Mouse (Mus musculus): ENCODE results near the gene Kcnd3. TPM values are rescaled to one million over a fixed set of nuclear protein-coding genes. Genes with fewer than 3 reads are reported as not detected.
A peak's percentile ranks its signal among the peaks of the same experiment; 100 is the strongest.

The Kcnd3 gene
- polyA plus RNA-seq (2015; fragmentation: Nextera tagmentation; extraction: Ambion mirVana), result 8.2 and 8.4 TPM in 2 replicates

DNA sequence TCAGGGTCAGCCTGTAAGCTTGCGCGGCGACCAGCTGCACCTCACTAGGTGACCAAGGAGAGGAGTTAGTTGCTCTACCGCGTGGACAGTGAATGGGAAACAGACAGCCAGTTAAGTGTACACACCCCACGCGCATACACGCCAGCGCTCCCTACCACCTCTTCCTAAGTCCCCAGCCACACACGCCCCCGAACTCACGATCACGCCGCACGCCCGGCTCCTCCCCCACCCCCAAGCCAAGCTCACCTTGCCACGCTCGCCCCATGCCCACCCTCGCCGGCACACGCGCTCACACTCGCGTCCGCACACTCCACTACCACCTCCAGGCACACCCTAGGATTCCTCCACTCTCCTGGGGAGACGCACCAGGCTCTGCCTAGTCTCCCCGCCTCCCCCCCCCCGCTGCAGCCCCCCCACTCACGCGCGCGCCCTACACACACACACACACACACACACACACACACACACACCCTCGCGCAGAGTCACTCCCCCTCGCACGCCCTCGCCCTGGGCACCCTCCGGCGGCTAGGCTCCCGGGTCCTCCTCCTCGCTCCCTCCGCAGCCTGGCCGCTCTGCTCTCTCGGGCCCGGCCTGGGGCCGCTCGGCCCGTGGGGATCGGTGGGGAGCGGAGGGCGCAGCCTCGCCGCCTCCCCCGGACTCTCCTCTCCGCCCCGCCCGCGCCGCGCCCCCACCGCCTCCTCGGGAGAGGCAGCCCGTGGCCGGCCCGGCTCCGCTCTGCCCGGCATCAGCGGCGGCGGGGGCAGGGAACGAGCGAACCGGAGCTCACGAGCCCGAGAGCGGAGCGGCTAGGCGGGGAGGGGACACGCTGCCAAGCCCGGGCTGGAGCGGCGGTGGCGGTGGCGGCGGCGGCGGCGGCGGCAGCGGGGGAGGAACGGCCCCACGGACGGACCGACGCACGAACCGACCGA, at the start of gene Kcnd3:
TSS of gene Kcnd3 (plus strand) at position 704 of the 929 bp plus-strand sequence.
- peak within 1 kb of the TSS; percentile 88 for H3K9ac ChIP-seq (replicated peaks)
- H3K4me2 ChIP-seq (replicated peaks), result peak within 1 kb of the TSS; percentile 84
- no peaks in the 10 kb centered on the region for H3K36me3 ChIP-seq
- H3K9me3 ChIP-seq, result no peaks in the 10 kb centered on the region
- peak within 1 kb of the TSS; percentile 76 for H3K4me3 ChIP-seq
- WGBS, result under 1% methylated on average over 72 of the region's 98 CpGs
- H3K27me3 ChIP-seq, result no peaks in the 10 kb centered on the region
- peaks cover 40% of the 10 kb centered on the region for H3K4me1 ChIP-seq
- peak; percentile 81 for ATAC-seq (replicated peaks)
- H3K27ac ChIP-seq (replicated peaks), result peak within 1 kb of the TSS; percentile 80

DNA sequence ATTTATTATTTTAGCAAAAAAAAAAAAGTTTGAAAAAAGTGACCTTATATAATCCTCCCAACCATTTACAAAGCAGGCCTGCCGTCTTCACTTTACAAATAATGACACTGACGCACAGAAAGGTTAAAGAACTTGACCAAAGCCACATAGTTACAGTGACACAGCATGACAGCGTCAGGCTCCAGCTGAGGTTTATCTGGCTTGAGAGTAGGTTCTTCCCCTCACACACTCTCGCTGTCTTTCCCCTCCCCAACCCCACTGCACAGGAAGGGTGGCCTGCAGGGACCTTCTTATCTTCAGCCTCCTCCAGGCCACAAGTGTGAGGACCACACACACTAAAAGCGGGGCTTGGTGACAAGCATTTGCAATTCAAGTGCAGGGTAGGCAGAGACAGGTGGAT, 49.5 kb upstream of the Kcnd3 start:
- Histone ChIP-seq H3K27me3 (no peaks in the 10 kb centered on the region), H3K36me3 (no peaks in the 10 kb centered on the region), H3K9me3 (no peaks in the 10 kb centered on the region), H3K9ac (replicated peaks) (no peak overlapping the region), H3K4me2 (replicated peaks) (no peak overlapping the region), H3K4me1 (peaks cover 24% of the 10 kb centered on the region), H3K27ac (replicated peaks) (no peak overlapping the region), H3K4me3 (no peak overlapping the region)
- WGBS, result 83% methylated on average over 5 of the region's 5 CpGs
- ATAC-seq (replicated peaks), result no peak

DNA sequence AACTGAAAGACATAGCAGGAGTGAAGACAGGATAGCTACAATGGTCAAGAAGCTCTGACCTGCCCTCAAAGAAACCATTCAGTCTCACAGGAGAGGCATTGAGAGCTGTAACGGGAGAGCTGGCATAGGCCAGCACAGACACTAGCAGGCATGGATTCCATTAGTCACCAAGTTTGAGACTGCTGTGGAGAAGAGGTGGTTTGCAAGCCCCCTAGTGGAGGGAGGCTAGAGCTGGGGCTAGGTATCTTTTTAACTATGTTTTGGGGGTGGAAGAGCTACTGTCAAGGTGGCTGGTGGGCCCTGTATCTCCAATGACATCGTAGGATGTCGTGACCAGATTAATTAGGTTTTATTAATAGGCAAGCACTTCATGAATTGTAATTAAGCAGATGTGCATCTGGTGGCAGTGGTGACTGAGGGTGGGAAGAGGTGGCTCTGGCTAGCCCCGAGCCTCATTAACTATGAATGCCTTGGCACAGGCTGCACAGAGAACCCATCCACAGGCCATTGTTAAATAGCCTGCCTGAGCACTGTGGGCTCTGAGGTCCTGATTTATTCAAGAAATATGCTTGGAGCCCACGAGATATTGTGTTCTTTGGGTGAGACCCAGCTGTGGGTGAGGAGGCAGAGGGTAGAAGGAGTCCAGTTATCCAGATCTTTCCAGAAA, 48.6 kb upstream of the Kcnd3 start:
- H3K4me2 ChIP-seq (replicated peaks), result no peak overlapping the region
- H3K27me3 ChIP-seq, result no peaks in the 10 kb centered on the region
- 18% methylated on average over 5 of the region's 5 CpGs for WGBS
- H3K27ac ChIP-seq (replicated peaks), result no peak overlapping the region
- H3K4me3 ChIP-seq, result no peak overlapping the region
- peaks cover 32% of the 10 kb centered on the region for H3K4me1 ChIP-seq
- no peaks in the 10 kb centered on the region for H3K9me3 ChIP-seq
- peak; percentile 81 for ATAC-seq (replicated peaks)
- H3K9ac ChIP-seq (replicated peaks), result no peak overlapping the region
- H3K36me3 ChIP-seq, result no peaks in the 10 kb centered on the region

DNA sequence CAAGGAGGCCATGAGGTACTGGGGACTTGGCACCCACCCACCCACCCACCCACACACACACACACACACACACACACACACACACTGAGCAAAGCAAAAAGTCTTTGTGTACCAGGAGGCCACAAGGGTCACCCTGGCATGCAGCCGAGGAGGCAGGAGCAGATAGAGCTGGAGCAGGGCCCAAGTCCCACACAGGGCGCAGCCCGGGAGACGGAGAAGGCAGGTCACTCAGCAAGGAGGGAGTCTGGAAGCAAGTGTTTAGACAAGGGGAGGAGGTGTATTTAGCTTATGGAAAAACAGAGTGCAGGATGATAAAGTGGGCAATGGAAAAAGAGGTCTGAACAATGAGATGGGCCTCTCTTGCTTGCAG, 48.1 kb upstream of the Kcnd3 start:
- no peaks in the 10 kb centered on the region for H3K27me3 ChIP-seq
- 21% methylated on average over 4 of the region's 4 CpGs for WGBS

DNA sequence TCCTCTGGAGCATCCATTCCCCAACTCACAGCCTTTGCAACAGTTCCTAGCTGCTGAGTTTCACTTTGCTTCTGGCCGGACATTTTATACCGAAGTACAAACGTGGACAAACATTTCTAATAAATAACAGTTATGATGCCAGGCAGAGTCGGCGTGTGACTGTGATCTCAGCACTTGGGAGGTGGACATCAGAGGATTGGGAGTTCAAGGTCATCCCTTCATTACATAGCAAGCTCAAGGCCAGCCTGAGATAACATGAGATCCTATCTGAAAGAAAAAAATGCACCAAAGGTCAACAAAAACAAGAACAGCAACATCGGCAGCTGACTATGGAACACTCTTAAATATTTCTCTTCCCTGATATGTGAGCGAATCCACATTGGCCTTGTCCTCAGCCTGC, 46.6 kb upstream of the Kcnd3 start:
- Histone ChIP-seq H3K4me3 (no peak overlapping the region), H3K9ac (replicated peaks) (no peak overlapping the region), H3K4me2 (replicated peaks) (no peak overlapping the region), H3K27ac (replicated peaks) (no peak overlapping the region), H3K27me3 (no peaks in the 10 kb centered on the region), H3K9me3 (no peaks in the 10 kb centered on the region), H3K36me3 (no peaks in the 10 kb centered on the region), H3K4me1 (peaks cover 33% of the 10 kb centered on the region)
- ATAC-seq (replicated peaks), result no peak
- 79% methylated on average over 7 of the region's 7 CpGs for WGBS

More for the DNA sequence above, 48.1 kb upstream of the Kcnd3 start:
- peak; percentile 44 for ATAC-seq (replicated peaks)
- Histone ChIP-seq H3K36me3 (no peaks in the 10 kb centered on the region), H3K9me3 (no peaks in the 10 kb centered on the region), H3K4me1 (peaks cover 33% of the 10 kb centered on the region), H3K4me3 (no peak overlapping the region), H3K4me2 (replicated peaks) (no peak overlapping the region), H3K9ac (replicated peaks) (no peak overlapping the region), H3K27ac (replicated peaks) (no peak overlapping the region)

DNA sequence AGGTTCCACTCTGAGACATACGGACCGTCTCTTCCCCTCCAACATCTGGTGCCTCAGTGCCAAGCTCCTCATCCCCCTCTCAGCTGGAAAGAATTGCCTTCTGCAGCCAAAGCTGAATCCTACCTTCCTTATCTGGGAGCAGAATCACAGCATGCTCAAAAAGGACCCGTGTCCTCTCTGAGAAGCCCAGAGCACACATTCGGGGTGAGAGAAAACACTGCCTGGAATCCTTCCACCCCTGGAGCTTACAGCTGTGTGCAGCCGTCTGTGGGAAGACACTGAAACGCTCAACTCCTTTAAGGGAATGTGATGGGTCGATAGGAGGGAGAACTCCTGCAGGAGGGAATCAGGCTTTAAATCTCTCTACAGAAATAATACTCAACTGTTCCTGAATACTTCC, 46.1 kb upstream of the Kcnd3 start:
- no peaks in the 10 kb centered on the region for H3K27me3 ChIP-seq
- H3K27ac ChIP-seq (replicated peaks), result no peak overlapping the region
- H3K36me3 ChIP-seq, result no peaks in the 10 kb centered on the region
- H3K9me3 ChIP-seq, result no peaks in the 10 kb centered on the region
- H3K4me1 ChIP-seq, result peaks cover 33% of the 10 kb centered on the region
- H3K4me2 ChIP-seq (replicated peaks), result no peak overlapping the region
- no peak overlapping the region for H3K9ac ChIP-seq (replicated peaks)
- H3K4me3 ChIP-seq, result no peak overlapping the region
- no peak for ATAC-seq (replicated peaks)
- 55% methylated on average over 7 of the region's 7 CpGs for WGBS

DNA sequence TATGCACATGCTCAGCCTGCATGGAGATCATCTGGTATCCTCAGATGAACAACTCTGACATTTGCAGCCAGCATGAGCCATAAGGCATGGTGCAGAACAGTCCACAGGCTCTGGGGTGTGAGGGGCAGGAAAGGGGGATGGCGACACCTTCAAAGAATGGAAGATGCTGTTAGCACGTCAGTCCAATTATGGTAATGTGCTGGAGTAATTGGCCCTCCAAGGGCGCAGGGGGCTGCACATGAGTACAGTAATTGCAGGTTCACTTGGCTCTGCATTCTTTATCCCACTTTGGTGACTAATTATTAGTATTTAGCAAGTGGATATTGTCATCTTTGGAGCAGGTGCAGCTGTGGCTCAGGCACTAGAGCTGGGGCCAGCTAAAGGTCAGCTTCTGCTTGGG, 43.9 kb upstream of the Kcnd3 start:
- ATAC-seq (replicated peaks), result peak; percentile 81
- Histone ChIP-seq H3K4me1 (peaks cover 33% of the 10 kb centered on the region), H3K4me3 (no peak overlapping the region), H3K27me3 (no peaks in the 10 kb centered on the region), H3K4me2 (replicated peaks) (no peak overlapping the region), H3K36me3 (no peaks in the 10 kb centered on the region), H3K9me3 (no peaks in the 10 kb centered on the region), H3K9ac (replicated peaks) (no peak overlapping the region), H3K27ac (replicated peaks) (no peak overlapping the region)
- 2% methylated on average over 3 of the region's 3 CpGs for WGBS

DNA sequence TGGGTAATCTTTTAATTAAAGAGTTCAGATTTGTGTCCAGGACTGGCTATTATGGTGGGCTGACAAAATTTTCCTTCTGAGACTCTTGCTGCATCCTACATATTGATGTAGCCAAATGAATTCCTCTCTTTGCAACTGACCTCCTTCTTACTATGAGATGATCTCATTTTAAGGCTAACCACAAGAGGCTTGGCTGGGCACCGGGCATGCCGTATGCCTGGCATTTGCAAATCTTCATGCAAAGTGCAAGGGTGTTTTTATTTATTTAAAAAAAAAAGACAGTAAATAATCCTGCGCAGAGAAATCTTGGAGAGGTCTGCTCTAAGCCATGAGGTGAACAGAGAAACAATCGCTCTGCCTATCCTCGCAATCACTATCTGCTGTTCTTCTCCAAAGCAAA, 41.3 kb upstream of the Kcnd3 start:
- Histone ChIP-seq H3K4me1 (peaks cover 18% of the 10 kb centered on the region), H3K9ac (replicated peaks) (no peak overlapping the region), H3K27me3 (no peaks in the 10 kb centered on the region), H3K9me3 (no peaks in the 10 kb centered on the region), H3K27ac (replicated peaks) (no peak overlapping the region), H3K36me3 (no peaks in the 10 kb centered on the region), H3K4me2 (replicated peaks) (no peak overlapping the region), H3K4me3 (no peak overlapping the region)
- WGBS, result over 99% methylated on average over 5 of the region's 5 CpGs
- no peak for ATAC-seq (replicated peaks)

DNA sequence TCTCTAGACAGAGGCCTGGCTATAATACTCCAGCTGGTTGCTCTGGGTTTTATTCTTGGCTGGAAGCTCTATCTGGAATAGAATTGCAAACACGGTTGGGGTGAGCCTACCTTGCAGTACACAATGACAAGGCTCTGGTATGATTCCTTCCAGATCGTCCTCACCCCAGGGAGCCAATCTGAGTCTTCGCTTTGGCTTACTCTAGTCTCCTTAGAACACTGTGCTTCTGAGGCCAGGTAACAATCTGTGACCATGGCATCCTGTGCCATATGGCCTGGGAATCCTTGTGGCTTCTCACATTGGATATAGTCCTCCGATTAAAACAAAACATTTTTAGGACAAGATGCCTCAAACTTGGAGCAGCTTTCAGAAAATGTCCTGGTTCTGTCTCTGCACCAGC, 40.4 kb upstream of the Kcnd3 start:
- no peak overlapping the region for H3K4me2 ChIP-seq (replicated peaks)
- no peak for ATAC-seq (replicated peaks)
- no peaks in the 10 kb centered on the region for H3K27me3 ChIP-seq
- no peak overlapping the region for H3K27ac ChIP-seq (replicated peaks)
- no peaks in the 10 kb centered on the region for H3K9me3 ChIP-seq
- no peak overlapping the region for H3K4me3 ChIP-seq
- H3K4me1 ChIP-seq, result peaks cover 16% of the 10 kb centered on the region
- H3K9ac ChIP-seq (replicated peaks), result no peak overlapping the region
- no peaks in the 10 kb centered on the region for H3K36me3 ChIP-seq
- WGBS, result 76% methylated on average over 4 of the region's 4 CpGs

DNA sequence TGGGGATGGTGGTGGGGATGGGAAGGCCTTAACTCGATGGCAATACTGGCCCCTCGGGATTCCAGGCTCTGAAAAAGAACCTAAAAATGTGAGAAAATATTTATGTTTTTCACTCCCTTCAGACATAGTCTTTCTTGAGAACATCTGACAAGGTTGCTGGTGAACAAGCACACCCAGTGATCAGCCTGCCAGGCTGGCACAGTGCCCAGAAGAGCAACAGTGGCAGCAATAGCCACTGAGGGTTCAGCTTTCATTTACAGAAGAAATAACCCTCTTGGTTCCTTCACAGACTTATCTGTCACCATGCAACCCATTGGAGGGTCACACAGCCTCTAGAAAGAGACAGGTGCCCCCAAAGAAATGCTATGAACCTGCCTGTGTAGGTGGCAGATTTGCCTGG, 39.9 kb upstream of the Kcnd3 start:
- Histone ChIP-seq H3K9ac (replicated peaks) (no peak overlapping the region), H3K27me3 (no peaks in the 10 kb centered on the region), H3K4me2 (replicated peaks) (no peak overlapping the region), H3K4me3 (no peak overlapping the region), H3K9me3 (no peaks in the 10 kb centered on the region), H3K27ac (replicated peaks) (no peak overlapping the region), H3K4me1 (peaks cover 14% of the 10 kb centered on the region), H3K36me3 (no peaks in the 10 kb centered on the region)
- ATAC-seq (replicated peaks), result no peak
- 76% methylated on average over 2 of the region's 2 CpGs for WGBS

DNA sequence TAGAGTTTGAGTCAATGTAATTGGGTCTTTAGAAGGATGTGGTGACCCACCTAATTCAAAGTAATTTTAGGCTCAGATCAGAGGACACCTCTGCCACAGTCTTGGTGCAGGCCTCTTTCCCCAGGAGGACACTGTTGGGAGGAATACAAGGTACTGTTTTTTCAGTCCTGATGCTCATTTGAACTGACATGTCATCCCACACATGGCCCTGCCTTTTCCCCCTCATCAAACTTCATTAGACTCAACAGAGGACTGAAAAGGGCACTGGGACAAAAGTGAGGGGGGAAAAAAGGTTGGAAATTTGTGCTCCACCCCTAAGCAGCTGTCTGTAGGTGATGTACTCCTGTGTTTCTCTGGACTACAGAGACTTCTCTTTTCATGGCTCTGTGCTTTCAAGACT, 39.4 kb upstream of the Kcnd3 start:
- H3K4me2 ChIP-seq (replicated peaks), result no peak overlapping the region
- H3K27me3 ChIP-seq, result no peaks in the 10 kb centered on the region
- no peaks in the 10 kb centered on the region for H3K9me3 ChIP-seq
- H3K27ac ChIP-seq (replicated peaks), result no peak overlapping the region
- no peak for ATAC-seq (replicated peaks)
- H3K4me1 ChIP-seq, result peaks cover 10% of the 10 kb centered on the region
- H3K36me3 ChIP-seq, result no peaks in the 10 kb centered on the region
- H3K9ac ChIP-seq (replicated peaks), result no peak overlapping the region
- H3K4me3 ChIP-seq, result no peak overlapping the region

DNA sequence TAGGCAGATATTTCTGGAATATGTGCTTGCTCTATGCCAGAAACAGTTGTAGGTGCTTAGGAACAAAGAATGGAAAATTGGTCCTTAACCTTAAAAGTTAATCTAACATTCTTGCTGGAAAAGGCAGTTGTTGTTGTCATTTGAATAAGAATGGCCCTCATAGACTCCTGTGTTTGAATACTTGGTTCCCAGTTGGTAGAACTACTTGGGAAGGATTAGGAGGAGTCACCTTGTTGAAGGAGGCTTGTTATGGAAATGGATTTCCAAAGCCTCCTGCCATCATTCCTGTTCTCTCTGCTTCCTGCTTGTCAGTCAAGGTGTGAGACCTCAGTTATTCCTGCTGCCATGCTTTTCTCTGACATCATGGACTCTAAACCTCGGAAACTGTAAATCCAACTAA, 33.7 kb upstream of the Kcnd3 start:
- ATAC-seq (replicated peaks), result no peak
- no peak overlapping the region for H3K27ac ChIP-seq (replicated peaks)
- H3K36me3 ChIP-seq, result no peaks in the 10 kb centered on the region
- H3K4me2 ChIP-seq (replicated peaks), result no peak overlapping the region
- H3K27me3 ChIP-seq, result no peaks in the 10 kb centered on the region
- WGBS, result 89% methylated on average over 1 of the region's 1 CpGs
- no peaks in the 10 kb centered on the region for H3K4me1 ChIP-seq
- no peak overlapping the region for H3K4me3 ChIP-seq
- no peak overlapping the region for H3K9ac ChIP-seq (replicated peaks)
- H3K9me3 ChIP-seq, result no peaks in the 10 kb centered on the region
